Mouse (Mus musculus): Measurements from ENCODE around the gene 9030612E09Rik. TPM values are rescaled to one million over a fixed set of nuclear protein-coding genes. Genes with fewer than 3 reads are reported as not detected.

The 9030612E09Rik gene
- total RNA-seq, 2 experiments from 2014 or later: 1.7 to 2.6 TPM

DNA sequence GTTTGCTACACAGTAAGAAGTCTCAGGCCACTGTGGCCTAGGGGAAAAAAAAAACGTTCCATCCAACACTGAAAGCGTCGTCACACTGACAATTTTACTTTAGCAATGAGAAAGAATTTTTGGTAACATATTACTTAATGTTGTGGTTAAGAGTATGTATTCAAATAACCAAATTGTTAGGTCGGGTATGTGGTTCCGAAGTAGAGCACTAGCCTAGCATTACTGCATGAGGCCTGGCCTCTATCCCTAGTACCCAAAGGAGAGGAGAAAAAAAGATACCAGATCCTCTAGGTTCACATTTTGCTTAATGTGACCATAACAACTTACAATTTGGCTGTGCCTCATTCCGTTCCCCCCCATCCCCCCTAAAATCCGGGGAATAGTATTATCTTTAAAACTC lies 46.0 kb downstream of the 9030612E09Rik start:
- intact Hi-C loops (cut with DNase I): loop anchor here (2.0 to 5.0 kb wide), 2 partner anchors 158 to 228 kb away; no protein-coding TSS in a partner anchor
- no peak for TF ChIP-seq CTCF (IDR thresholded peaks at IDR 0.05)
- no peak for DNase-seq
- Histone ChIP-seq H3K27ac (peak overlapping the region; percentile 98), H3K4me3 (peak overlapping the region; percentile 86)

DNA sequence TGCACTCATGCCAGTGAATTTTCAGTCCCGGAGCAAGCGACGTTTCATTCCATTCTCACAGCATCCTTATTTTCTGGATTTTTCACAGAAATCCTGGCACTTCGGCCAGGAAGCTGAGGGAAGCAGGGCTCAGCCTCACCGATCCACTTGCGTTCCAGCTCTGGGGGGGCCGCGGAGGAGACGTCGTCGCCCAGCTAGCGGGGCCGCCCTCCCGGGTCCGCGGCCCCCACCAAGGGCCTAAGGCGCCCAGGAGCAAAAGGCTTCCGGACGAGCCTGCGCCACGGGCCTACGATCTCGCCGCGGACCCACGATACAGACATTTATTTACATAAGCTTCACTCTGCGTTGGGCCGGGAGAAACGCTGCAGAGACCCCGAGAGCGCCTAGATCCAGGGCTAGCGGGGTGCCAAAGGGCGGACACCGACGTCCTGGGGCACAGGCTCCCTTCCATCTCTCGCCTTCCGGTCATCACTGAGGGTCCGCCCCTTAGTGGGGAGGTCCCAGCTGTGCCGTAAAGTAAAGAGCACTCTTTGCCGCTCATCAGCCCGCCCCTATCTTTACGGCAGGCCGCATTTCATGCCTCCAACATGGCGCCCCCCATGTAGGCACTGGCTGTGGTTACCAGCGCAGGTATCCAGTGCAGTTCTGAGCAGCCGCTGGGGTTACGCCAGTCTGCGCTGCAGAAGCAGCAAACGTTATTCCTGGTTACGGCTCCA lies 46.6 kb downstream of the 9030612E09Rik start, which contains the start of gene Pdss2:
TSS of gene Pdss2 (plus strand) at position 577 of the 716 bp plus-strand sequence.
- no peak for TF ChIP-seq CTCF (IDR thresholded peaks at IDR 0.05)
- intact Hi-C loops (cut with DNase I): loop anchor here (2.0 to 5.0 kb wide), 2 partner anchors 158 to 229 kb away; no protein-coding TSS in a partner anchor
- peak; percentile 96 for DNase-seq
- Histone ChIP-seq H3K4me3 (peak within 1 kb of the TSS; percentile 86), H3K27ac (peak within 1 kb of the TSS; percentile 98)

DNA sequence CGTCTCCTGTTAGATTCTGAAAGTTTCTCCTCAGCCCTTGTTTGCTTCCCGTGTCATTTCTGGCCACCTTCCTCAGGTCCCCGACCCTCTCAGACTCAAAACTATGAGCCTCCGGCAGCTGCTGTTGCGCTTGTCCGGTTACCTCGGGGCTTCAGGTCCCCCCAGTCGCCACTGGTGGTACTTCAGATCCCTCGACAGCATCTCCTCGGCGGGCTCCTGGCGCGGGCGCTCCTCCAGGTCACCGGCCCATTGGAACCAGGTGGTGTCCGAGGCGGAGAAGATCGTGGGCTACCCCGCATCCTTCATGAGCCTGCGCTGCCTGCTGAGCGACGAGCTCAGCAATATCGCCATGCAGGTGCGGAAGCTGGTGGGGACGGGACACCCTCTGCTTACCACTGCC lies 47.2 kb downstream of the 9030612E09Rik start:
- H3K4me3 ChIP-seq: peak overlapping the region; percentile 86
- intact Hi-C loops (cut with DNase I): loop anchor here (2.0 to 5.0 kb wide), 2 partner anchors 157 to 229 kb away; no protein-coding TSS in a partner anchor
- TF ChIP-seq CTCF (IDR thresholded peaks at IDR 0.05): no peak
- peak; percentile 61 for DNase-seq
- peak overlapping the region; percentile 98 for H3K27ac ChIP-seq

GRCm38 (mm10) chr10:43223391-43223790 lies 48.9 kb downstream of the 9030612E09Rik start:
- no peak for DNase-seq
- Histone ChIP-seq H3K27ac (no peak overlapping the region), H3K4me3 (no peak overlapping the region)
- intact Hi-C loops (cut with DNase I): loop anchor here (5.0 kb wide), 1 partner anchor 231 kb away; no protein-coding TSS in a partner anchor
- TF ChIP-seq CTCF (IDR thresholded peaks at IDR 0.05): no peak

Other genes starting within 250 kb of the 9030612E09Rik start
- 10 to 100 TPM; 29.2 to 34.5 TPM for gene Sobp, start 174 bp upstream of the 9030612E09Rik start, total RNA-seq (2021)
- gene Pdss2, start 46.8 kb downstream of the 9030612E09Rik start, total RNA-seq (2021): 10 to 100 TPM; 16.8 to 25.0 TPM

All from gastrocnemius, adult 2 months (tissue).